Mouse (Mus musculus): Measurements from ENCODE around the gene Mks1. TPM values are rescaled to one million over a fixed set of nuclear protein-coding genes. Genes with fewer than 3 reads are reported as not detected.

Gene Mks1
- total RNA-seq, 2 experiments from 2014 or later = 0.38 TPM; not detected in 1

- ATAC-seq (replicated peaks; ENCODE audit: low FRiP score, poor library complexity, severe bottlenecking) = no peak
Observed at GRCm38 (mm10) chr11:87870096-87870495, 17.1 kb downstream of the Mks1 start.

- ATAC-seq (replicated peaks; ENCODE audit: low FRiP score, poor library complexity, severe bottlenecking) = no peak
Observed at GRCm38 (mm10) chr11:87871766-87872165, 18.8 kb downstream of the Mks1 start.

GRCm38 (mm10) chr11:87875436-87875835, 22.4 kb downstream of the Mks1 start, which contains the start of gene Epx:
Epx (minus strand) TSS chr11:87875536.
- ATAC-seq (replicated peaks; ENCODE audit: low FRiP score, poor library complexity, severe bottlenecking) = no peak

- ATAC-seq (replicated peaks; ENCODE audit: low FRiP score, poor library complexity, severe bottlenecking) = no peak
Observed at GRCm38 (mm10) chr11:87879826-87880225, 26.8 kb downstream of the Mks1 start.

- ATAC-seq (replicated peaks; ENCODE audit: low FRiP score, poor library complexity, severe bottlenecking) = no peak
Observed at GRCm38 (mm10) chr11:87881714-87882113, 28.7 kb downstream of the Mks1 start.

GRCm38 (mm10) chr11:87883493-87883892, 30.5 kb downstream of the Mks1 start:
- no peak for ATAC-seq (replicated peaks; ENCODE audit: low FRiP score, poor library complexity, severe bottlenecking)

GRCm38 (mm10) chr11:87884856-87885255, 31.8 kb downstream of the Mks1 start:
- ATAC-seq (replicated peaks; ENCODE audit: low FRiP score, poor library complexity, severe bottlenecking) = no peak

- ATAC-seq (replicated peaks; ENCODE audit: low FRiP score, poor library complexity, severe bottlenecking) = no peak
Observed at GRCm38 (mm10) chr11:87892168-87892567, 39.2 kb downstream of the Mks1 start, which contains the start of gene Olfr462. Olfr462 (minus strand) TSS chr11:87892268.

GRCm38 (mm10) chr11:87897287-87897686, 44.3 kb downstream of the Mks1 start, which contains the start of gene Olfr463:
Olfr463 (minus strand) TSS chr11:87897387.
- no peak for ATAC-seq (replicated peaks; ENCODE audit: low FRiP score, poor library complexity, severe bottlenecking)

- no peak for ATAC-seq (replicated peaks; ENCODE audit: low FRiP score, poor library complexity, severe bottlenecking)
Observed at GRCm38 (mm10) chr11:87904331-87904730, 51.3 kb downstream of the Mks1 start.

Other genes starting within 250 kb of the Mks1 start
- 0.38 TPM in 1 of 2 replicates, not detected in the other for gene Hsf5, start 236.1 kb upstream of the Mks1 start, total RNA-seq (2015; ENCODE audit: low replicate concordance)
- gene Hsf5, start 236.1 kb upstream of the Mks1 start, total RNA-seq (2017; ENCODE audit: low replicate concordance) = not detected in 2 replicates
- not detected in 2 replicates for gene Rnf43, start 190.5 kb upstream of the Mks1 start, total RNA-seq (2015; ENCODE audit: low replicate concordance)
- 0.98 and 1.0 TPM in 2 replicates for gene Rnf43, start 190.5 kb upstream of the Mks1 start, total RNA-seq (2017; ENCODE audit: low replicate concordance)
- gene Supt4a, start 115.7 kb upstream of the Mks1 start, total RNA-seq (2015; ENCODE audit: low replicate concordance) = 133 and 166 TPM in 2 replicates
- gene Supt4a, start 115.7 kb upstream of the Mks1 start, total RNA-seq (2017; ENCODE audit: low replicate concordance) = 103 and 121 TPM in 2 replicates
- 4.2 and 5.4 TPM in 2 replicates for gene Tspoap1, start 92.7 kb upstream of the Mks1 start, total RNA-seq (2015; ENCODE audit: low replicate concordance)
- gene Tspoap1, start 92.7 kb upstream of the Mks1 start, total RNA-seq (2017; ENCODE audit: low replicate concordance) = 5.4 and 16.6 TPM in 2 replicates
- gene Mpo, start 59.6 kb upstream of the Mks1 start, total RNA-seq (2015; ENCODE audit: low replicate concordance) = 1,764 and 1,778 TPM in 2 replicates
- 605 and 1,001 TPM in 2 replicates for gene Mpo, start 59.6 kb upstream of the Mks1 start, total RNA-seq (2017; ENCODE audit: low replicate concordance)
- gene Lpo, start 24.9 kb upstream of the Mks1 start, total RNA-seq (2015; ENCODE audit: low replicate concordance) = not detected in 2 replicates
- not detected in 2 replicates for gene Lpo, start 24.9 kb upstream of the Mks1 start, total RNA-seq (2017; ENCODE audit: low replicate concordance)
- gene Epx, start 22.3 kb downstream of the Mks1 start, total RNA-seq (2015; ENCODE audit: low replicate concordance) = 34.0 and 42.8 TPM in 2 replicates
- 31.1 and 53.2 TPM in 2 replicates for gene Epx, start 22.3 kb downstream of the Mks1 start, total RNA-seq (2017; ENCODE audit: low replicate concordance)
- gene Olfr462, start 39.1 kb downstream of the Mks1 start, total RNA-seq (2015; ENCODE audit: low replicate concordance) = not detected in 2 replicates
- gene Olfr462, start 39.1 kb downstream of the Mks1 start, total RNA-seq (2017; ENCODE audit: low replicate concordance) = not detected in 2 replicates
- not detected in 2 replicates for gene Olfr463, start 44.2 kb downstream of the Mks1 start, total RNA-seq (2015; ENCODE audit: low replicate concordance)
- not detected in 2 replicates for gene Olfr463, start 44.2 kb downstream of the Mks1 start, total RNA-seq (2017; ENCODE audit: low replicate concordance)
- not detected in 2 replicates for gene Olfr464, start 67.8 kb downstream of the Mks1 start, total RNA-seq (2015; ENCODE audit: low replicate concordance)
- gene Olfr464, start 67.8 kb downstream of the Mks1 start, total RNA-seq (2017; ENCODE audit: low replicate concordance) = not detected in 2 replicates
- 2.1 and 2.5 TPM in 2 replicates for gene Dynll2, start 134.3 kb downstream of the Mks1 start, total RNA-seq (2015; ENCODE audit: low replicate concordance)
- gene Dynll2, start 134.3 kb downstream of the Mks1 start, total RNA-seq (2017; ENCODE audit: low replicate concordance) = 3.2 and 7.8 TPM in 2 replicates
- gene Srsf1, start 194.2 kb downstream of the Mks1 start, total RNA-seq (2015; ENCODE audit: low replicate concordance) = 216 and 317 TPM in 2 replicates
- 505 and 650 TPM in 2 replicates for gene Srsf1, start 194.2 kb downstream of the Mks1 start, total RNA-seq (2017; ENCODE audit: low replicate concordance)
- 15.8 and 23.4 TPM in 2 replicates for gene Vezf1, start 215.1 kb downstream of the Mks1 start, total RNA-seq (2015; ENCODE audit: low replicate concordance)
- gene Vezf1, start 215.1 kb downstream of the Mks1 start, total RNA-seq (2017; ENCODE audit: low replicate concordance) = 7.9 and 11.7 TPM in 2 replicates
- 2.7 TPM in 1 of 2 replicates, not detected in the other for gene Cuedc1, start 244.8 kb downstream of the Mks1 start, total RNA-seq (2015; ENCODE audit: low replicate concordance)
- 0.98 TPM in 1 of 2 replicates, not detected in the other for gene Cuedc1, start 244.8 kb downstream of the Mks1 start, total RNA-seq (2017; ENCODE audit: low replicate concordance)

All from erythroblast, adult 5-6 weeks (primary cell).